In the genomic region with DNA sequence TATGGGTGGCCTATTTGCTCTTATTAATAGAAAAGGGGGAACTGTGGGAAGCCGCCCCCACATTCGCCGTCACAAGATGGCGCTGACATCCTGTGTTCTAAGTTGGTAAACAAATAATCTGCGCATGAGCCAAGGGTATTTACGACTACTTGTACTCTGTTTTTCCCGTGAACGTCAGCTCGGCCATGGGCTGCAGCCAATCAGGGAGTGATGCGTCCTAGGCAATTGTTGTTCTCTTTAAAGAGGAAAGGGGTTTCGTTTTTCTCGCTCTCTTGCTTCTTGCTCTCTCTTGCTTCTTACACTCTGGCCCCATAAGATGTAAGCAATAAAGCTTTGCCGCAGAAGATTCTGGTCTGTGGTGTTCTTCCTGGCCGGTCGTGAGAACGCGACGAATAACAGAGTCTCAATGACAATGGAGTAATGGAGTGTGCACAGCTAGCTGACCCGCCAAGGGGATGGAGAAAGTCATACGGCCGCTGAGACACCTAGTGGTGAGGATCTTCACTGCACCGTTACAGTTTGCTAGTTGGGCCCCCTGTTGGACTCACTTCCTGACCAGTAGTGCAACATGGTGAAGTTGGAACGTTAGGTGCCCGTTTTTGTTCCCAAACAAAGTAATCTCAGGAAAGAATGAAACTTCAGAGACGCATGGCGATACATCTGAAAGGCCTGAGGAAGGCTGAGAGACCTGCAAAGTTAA, we compare ENCODE assay signal across 8 mouse cellular contexts. TPM values are rescaled to one million over a fixed set of nuclear protein-coding genes. Genes with fewer than 3 reads are reported as not detected.
A peak's percentile ranks its signal among the peaks of the same experiment; 100 is the strongest.
DNase-seq lines count a peak whose midpoint lies in the region; ATAC-seq and TF ChIP-seq lines count a peak whose summit lies in the region.
"Not testable (repeated sequence)": the region's sequence is repeated elsewhere in the genome, so short reads cannot be mapped to it uniquely, and the experiment has no call there.

No protein-coding gene starts in this region.

- not testable (repeated sequence) for H3K4me3 ChIP-seq in CH12.LX (replicated peaks in 1 of 3; ENCODE audit: low read depth in 2 of 3, low read length in 2 of 3, poor library complexity in 1 of 3)
- peak overlapping the region; percentile 38 for H3K4me3 ChIP-seq in forebrain, embryonic 15.5 days
- peak overlapping the region; percentile 42 for H3K4me3 ChIP-seq in liver, postnatal 0 days (ENCODE audit: low read depth, low read length)
- H3K4me3 ChIP-seq in neural tube, embryonic 15.5 days (replicated peaks), result peak overlapping the region; percentile 34

- not testable (repeated sequence) for H3K36me3 ChIP-seq in CH12.LX (replicated peaks in 1 of 2; ENCODE audit: control insufficient read depth in 1 of 2, insufficient read depth in 1 of 2, low read length in 1 of 2); forebrain, embryonic 15.5 days; liver, postnatal 0 days (replicated peaks; ENCODE audit: insufficient read depth, low read length); neural tube, embryonic 15.5 days

- in situ Hi-C loops in CH12.LX (cut with MboI; ENCODE audit: low pct_ligation_motif_present, low pct_unique_long_range_greater_than_20kb, low sequenced_read_pairs), result not testable (repeated sequence)

- H3K9me3 ChIP-seq in CH12.LX (replicated peaks; ENCODE audit: low read length); forebrain, embryonic 15.5 days; liver, postnatal 0 days (ENCODE audit: low read length); neural tube, embryonic 15.5 days (replicated peaks): not testable (repeated sequence)

- H3K9ac ChIP-seq in CH12.LX (ENCODE audit: insufficient read depth, low read depth); forebrain, embryonic 15.5 days (replicated peaks); neural tube, embryonic 15.5 days (replicated peaks): not testable (repeated sequence)
- H3K9ac ChIP-seq in liver, postnatal 0 days (replicated peaks), result peak overlapping the region; percentile 3; the same call in 1 of the 2 replicates

- intact Hi-C loops in heart, postnatal 14 days (cut with DNase I), result loop anchor here (5.0 kb wide), 1 partner anchor 48 kb away; the partner anchor contains the start of gene Zmym4

- TF ChIP-seq CTCF in CH12.LX (conservative IDR thresholded peaks at IDR 0.05 in 1 of 2, IDR thresholded peaks at IDR 0.05 in 1 of 2; ENCODE audit: low read depth in 2 of 2, low read length in 2 of 2), result peak; percentile 69 to 94
- TF ChIP-seq CTCF in liver, postnatal 0 days (IDR thresholded peaks at IDR 0.05; ENCODE audit: low read depth), result peak; percentile 97

- peak; percentile 58 for TF ChIP-seq RAD21 in CH12.LX (IDR thresholded peaks at IDR 0.05; ENCODE audit: low read depth, low read length)

- not testable (repeated sequence) for H3K79me2 ChIP-seq in CH12.LX (replicated peaks; ENCODE audit: control insufficient read depth, extremely low read depth, insufficient read depth, poor library complexity, severe bottlenecking)

- ATAC-seq in forebrain, embryonic 15.5 days (replicated peaks), result peak; percentile 91
- peak; percentile 99 for ATAC-seq in liver, postnatal 0 days
- peak; percentile 92 for ATAC-seq in neural tube, embryonic 15.5 days (ENCODE audit: low FRiP score)

- H3K27me3 ChIP-seq in CH12.LX (replicated peaks); forebrain, embryonic 15.5 days; liver, postnatal 0 days (ENCODE audit: insufficient read depth, low read length); neural tube, embryonic 15.5 days (replicated peaks): not testable (repeated sequence)

- 10% methylated on average over 14 of the region's 26 CpGs for WGBS in forebrain, embryonic 15.5 days
- WGBS in liver, postnatal 0 days (ENCODE audit: insufficient replicate concordance), result 20% methylated on average over 14 of the region's 26 CpGs
- 12% methylated on average over 14 of the region's 26 CpGs for WGBS in neural tube, embryonic 15.5 days

- H3K27ac ChIP-seq in CH12.LX (ENCODE audit: insufficient read depth, low read depth), result not testable (repeated sequence)
- peak overlapping the region; percentile 63; the same call in 1 of the 2 replicates for H3K27ac ChIP-seq in forebrain, embryonic 15.5 days (replicated peaks)
- peak overlapping the region; percentile 49 for H3K27ac ChIP-seq in liver, postnatal 0 days (ENCODE audit: low read depth)
- H3K27ac ChIP-seq in neural tube, embryonic 15.5 days (replicated peaks), result peak overlapping the region; percentile 71; the same call in 1 of the 2 replicates

- 0 out of 2 replicates have a peak, but pooled peaks have one; percentile 39 for TF ChIP-seq POLR2A in CH12.LX (IDR thresholded peaks at IDR 0.05; ENCODE audit: low read depth, low read length)

- not testable (repeated sequence) for TF ChIP-seq EP300 in CH12.LX (IDR thresholded peaks at IDR 0.05; ENCODE audit: low read length); liver, postnatal 0 days (IDR thresholded peaks at IDR 0.05; ENCODE audit: low read depth)

- H3K4me2 ChIP-seq in CH12.LX (ENCODE audit: insufficient read depth, low read depth, poor library complexity, severe bottlenecking), result not testable (repeated sequence)
- peak overlapping the region; percentile 37 for H3K4me2 ChIP-seq in forebrain, embryonic 15.5 days (replicated peaks)
- peak overlapping the region; percentile 44 for H3K4me2 ChIP-seq in liver, postnatal 0 days (ENCODE audit: low read depth, low read length)
- H3K4me2 ChIP-seq in neural tube, embryonic 15.5 days, result peak overlapping the region; percentile 46

- DNase-seq in CH12.LX (ENCODE audit: extremely low read depth), result peak; percentile 81
- peak; percentile 79 for DNase-seq in cerebellum, adult 11 months
- peak; percentile 82 to 88 for DNase-seq in heart, postnatal 14 days
- peak; percentile 91 for DNase-seq in layer of hippocampus, adult 11-12 months (ENCODE audit: low spot score)
- DNase-seq in liver, postnatal 0 days, result peak; percentile 88
- DNase-seq in testis, postnatal 10 days (ENCODE audit: low spot score), result peak; percentile 86

- dilution Hi-C loops in CH12.LX (cut with MboI; ENCODE audit: extremely low pct_ligation_motif_present, extremely low pct_unique_long_range_greater_than_20kb, low sequenced_read_pairs), result not testable (repeated sequence)

- H3K4me1 ChIP-seq in CH12.LX (ENCODE audit: control insufficient read depth in 1 of 2, insufficient read depth in 2 of 2); forebrain, embryonic 15.5 days; liver, postnatal 0 days (ENCODE audit: insufficient read depth); neural tube, embryonic 15.5 days: not testable (repeated sequence)

TF ChIP-seq in CH12.LX, 34 proteins besides CTCF, POLR2A, EP300 and RAD21:
- TF ChIP-seq MYC (IDR thresholded peaks at IDR 0.05; ENCODE audit: low read depth, low read length) (0 out of 2 replicates have a peak, but pooled peaks have one; percentile 14), SMC3 (IDR thresholded peaks at IDR 0.05; ENCODE audit: low read depth, low read length) (peak; percentile 60), NELFE (IDR thresholded peaks at IDR 0.05; ENCODE audit: low read depth, low read length) (0 out of 2 replicates have a peak, but pooled peaks have one; percentile 29), ELF1 (IDR thresholded peaks at IDR 0.05; ENCODE audit: low read depth, low read length) (peak; percentile 62)

RNA-seq across cellular contexts. Expression of gene Sfpq, which starts 5.7 kb away (rescaled TPM):
- 170 and 228 TPM in 2 replicates for total RNA-seq in CH12.LX (2012; rRNA removed)
- 146 and 199 TPM in 2 replicates for total RNA-seq in CH12.LX (2014; rRNA removed)
- 560 and 668 TPM in 2 replicates for polyA plus RNA-seq in CH12.LX (2012; ENCODE audit: insufficient read length, low read depth)
- polyA plus RNA-seq in forebrain, embryonic 15.5 days (2015; fragmentation: Nextera tagmentation; extraction: Ambion mirVana), result 98.9 and 102 TPM in 2 replicates
- 100 to 1,000 TPM; 116 to 127 TPM for total RNA-seq in heart, postnatal 14 days (2021)
- polyA plus RNA-seq in liver, postnatal 0 days (2015; fragmentation: Nextera tagmentation; extraction: Ambion mirVana), result 26.2 and 32.2 TPM in 2 replicates
- 67.3 and 67.6 TPM in 2 replicates for polyA plus RNA-seq in neural tube, embryonic 15.5 days (2015; fragmentation: Nextera tagmentation; extraction: Ambion mirVana)

RNA-seq across cellular contexts. Expression of gene Zmym1, which starts 45.5 kb away (rescaled TPM):
- total RNA-seq in CH12.LX (2012; rRNA removed) (9.5 and 13.4 TPM in 2 replicates), CH12.LX (2014; rRNA removed) (25.0 and 26.5 TPM in 2 replicates)
- 20.4 and 23.5 TPM in 2 replicates for polyA plus RNA-seq in CH12.LX (2012; ENCODE audit: insufficient read length, low read depth)
- polyA plus RNA-seq in forebrain, embryonic 15.5 days (2015; fragmentation: Nextera tagmentation; extraction: Ambion mirVana), result 28.3 and 31.3 TPM in 2 replicates
- 1 to 10 TPM; 3.9 to 6.8 TPM for total RNA-seq in heart, postnatal 14 days (2021)
- 5.7 and 5.9 TPM in 2 replicates for polyA plus RNA-seq in liver, postnatal 0 days (2015; fragmentation: Nextera tagmentation; extraction: Ambion mirVana)
- 24.6 and 25.6 TPM in 2 replicates for polyA plus RNA-seq in neural tube, embryonic 15.5 days (2015; fragmentation: Nextera tagmentation; extraction: Ambion mirVana)

RNA-seq across cellular contexts. Expression of gene Zmym4, which starts 47.5 kb away (rescaled TPM):
- total RNA-seq in CH12.LX (2012; rRNA removed) (13.6 and 14.9 TPM in 2 replicates), CH12.LX (2014; rRNA removed) (18.0 and 19.7 TPM in 2 replicates)
- polyA plus RNA-seq in CH12.LX (2012; ENCODE audit: insufficient read length, low read depth), result 22.8 and 24.3 TPM in 2 replicates
- 26.3 and 31.3 TPM in 2 replicates for polyA plus RNA-seq in forebrain, embryonic 15.5 days (2015; fragmentation: Nextera tagmentation; extraction: Ambion mirVana)
- 10 to 100 TPM; 26.0 to 27.8 TPM for total RNA-seq in heart, postnatal 14 days (2021)
- polyA plus RNA-seq in liver, postnatal 0 days (2015; fragmentation: Nextera tagmentation; extraction: Ambion mirVana), result 2.9 and 4.4 TPM in 2 replicates
- 22.6 and 24.9 TPM in 2 replicates for polyA plus RNA-seq in neural tube, embryonic 15.5 days (2015; fragmentation: Nextera tagmentation; extraction: Ambion mirVana)
